Mouse (Mus musculus) ES-Bruce4 (cell line): ENCODE measurements around the gene Pah.

ENCODE experiments used
- CTCF ChIP-seq: IDR thresholded peaks from one replicate; pipeline ENCODE4 v1.8.1; 2011; ENCODE audit warnings: low read depth, low read length
- EP300 ChIP-seq: IDR thresholded peaks from 2 replicates; pipeline ENCODE4 v1.6.1; 2011; ENCODE audit warnings: low read depth, low read length; ENCODE audit not compliant: insufficient read depth
- POLR2A ChIP-seq: IDR thresholded peaks from one replicate; pipeline ENCODE4 v1.8.1; 2011; ENCODE audit warnings: low read length; ENCODE audit not compliant: insufficient read depth

- TF ChIP-seq CTCF, result no peak
- TF ChIP-seq POLR2A, result no peak
- TF ChIP-seq EP300, result no peak
Measured at GRCm38 (mm10) chr10:87497056-87497455, 24.5 kb upstream of the Pah start.
